ENCODE assay signal across 8 mouse cellular contexts in the genomic region with DNA sequence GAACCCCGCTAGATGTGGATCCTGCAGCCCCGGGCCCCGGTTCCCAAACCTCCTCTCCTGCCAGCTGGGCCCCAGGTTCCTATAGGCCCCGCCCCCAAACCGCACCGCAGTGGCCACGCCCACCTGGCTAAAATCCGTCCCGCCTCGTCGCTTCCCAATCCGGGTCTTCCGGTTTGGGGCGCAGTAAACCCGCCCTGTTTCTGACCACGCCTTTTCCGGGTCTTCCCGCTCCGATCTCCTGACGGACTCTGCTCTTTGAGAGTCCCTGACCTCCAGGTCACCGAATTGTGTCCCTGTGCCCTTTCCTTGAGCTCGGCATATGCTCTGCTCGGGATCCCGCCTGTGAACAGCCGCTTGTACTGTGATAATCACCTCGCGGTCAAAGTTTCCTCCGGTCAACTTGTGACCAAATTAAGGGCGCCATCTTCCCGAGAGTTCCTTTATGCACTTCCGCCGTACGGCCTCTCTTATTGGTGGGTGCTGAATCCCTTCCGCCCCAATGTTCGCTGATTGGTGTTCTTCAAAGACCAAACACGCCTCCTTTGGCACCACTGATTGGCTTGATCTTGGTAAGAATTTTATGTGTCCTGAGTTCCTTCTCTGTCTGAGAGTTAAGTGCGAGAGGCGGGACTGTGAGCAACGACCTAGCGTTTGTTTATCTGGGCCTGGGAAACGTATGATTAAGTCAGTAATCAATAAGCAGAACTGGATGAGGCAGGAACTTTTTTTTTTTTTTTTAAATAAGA. TPM values are rescaled to one million over a fixed set of nuclear protein-coding genes. Genes with fewer than 3 reads are reported as not detected.
DNase-seq lines count a peak whose midpoint lies in the region; ATAC-seq and TF ChIP-seq lines count a peak whose summit lies in the region.

A gene (minus strand): TSS at position 440 of the 746 bp plus-strand sequence.

- peaks cover 10% of the 10 kb centered on the region for H3K4me1 ChIP-seq in bone marrow, adult 2 months (ENCODE audit: control insufficient read depth, insufficient read depth, low read length)
- H3K4me1 ChIP-seq in embryonic facial prominence, embryonic 15.5 days, result peaks cover 23% of the 10 kb centered on the region
- H3K4me1 ChIP-seq in limb, embryonic 14.5 days (ENCODE audit: control insufficient read depth, insufficient read depth, low read length), result peaks cover 20% of the 10 kb centered on the region
- peaks cover 10% of the 10 kb centered on the region; the same call in 1 of the 2 replicates for H3K4me1 ChIP-seq in midbrain, postnatal 0 days (ENCODE audit: insufficient read depth, low read length)

- peak within 1 kb of the TSS; percentile 97 for H3K27ac ChIP-seq in bone marrow, adult 2 months (ENCODE audit: control insufficient read depth, insufficient read depth, low read depth, low read length, poor library complexity)
- peak within 1 kb of the TSS; percentile 89 for H3K27ac ChIP-seq in embryonic facial prominence, embryonic 15.5 days (replicated peaks)
- H3K27ac ChIP-seq in limb, embryonic 14.5 days (replicated peaks; ENCODE audit: low read depth, low read length), result peak within 1 kb of the TSS; percentile 59
- peak within 1 kb of the TSS; percentile 72 for H3K27ac ChIP-seq in midbrain, postnatal 0 days (ENCODE audit: low read depth, low read length)

- DNase-seq in 416B (ENCODE audit: low read depth), result peak; percentile 100
- DNase-seq in heart, adult 8-10 months (ENCODE audit: low spot score), result peak; percentile 97
- peak; percentile 99 for DNase-seq in kidney, adult 9 months
- peak; percentile 100 for DNase-seq in limb, embryonic 14.5 days (ENCODE audit: low spot score)
- peak; percentile 99 for DNase-seq in midbrain, postnatal 0 days (ENCODE audit: low spot score)
- DNase-seq in spleen, postnatal 14 days (ENCODE audit: low spot score in 2 of 2), result peak; percentile 97

- no peak for TF ChIP-seq CTCF in bone marrow, adult 2 months (IDR thresholded peaks at IDR 0.05; ENCODE audit: control insufficient read depth, insufficient read depth, low read length)
- peak; percentile 23 for TF ChIP-seq CTCF in midbrain, postnatal 0 days (IDR thresholded peaks at IDR 0.05)

- peak within 1 kb of the TSS; percentile 95 for H3K4me3 ChIP-seq in bone marrow, adult 2 months (replicated peaks; ENCODE audit: control insufficient read depth, low read depth, low read length)
- peak within 1 kb of the TSS; percentile 72 for H3K4me3 ChIP-seq in embryonic facial prominence, embryonic 15.5 days (replicated peaks)
- H3K4me3 ChIP-seq in limb, embryonic 14.5 days (replicated peaks; ENCODE audit: low read length), result peak within 1 kb of the TSS; percentile 78
- peak within 1 kb of the TSS; percentile 81 for H3K4me3 ChIP-seq in midbrain, postnatal 0 days (ENCODE audit: low read depth, low read length)

- peak; percentile 72 for TF ChIP-seq POLR2A in bone marrow, adult 2 months (IDR thresholded peaks at IDR 0.05; ENCODE audit: borderline replicate concordance, control insufficient read depth, low read depth, low read length)
- TF ChIP-seq POLR2A in limb, embryonic 14.5 days (IDR thresholded peaks at IDR 0.05; ENCODE audit: borderline replicate concordance, extremely low read depth, insufficient read depth, insufficient read length), result 0 out of 2 replicates have a peak, but pooled peaks have one; percentile 10

- under 1% methylated on average over 41 of the region's 41 CpGs for WGBS in bone marrow, adult 2 months
- WGBS in embryonic facial prominence, embryonic 15.5 days, result under 1% methylated on average over 41 of the region's 41 CpGs
- under 1% methylated on average over 29 of the region's 41 CpGs for WGBS in limb, embryonic 14.5 days
- under 1% methylated on average over 41 of the region's 41 CpGs for WGBS in midbrain, postnatal 0 days

- H3K4me2 ChIP-seq in embryonic facial prominence, embryonic 15.5 days (replicated peaks), result peak within 1 kb of the TSS; percentile 92
- peak within 1 kb of the TSS; percentile 95 for H3K4me2 ChIP-seq in limb, embryonic 14.5 days (replicated peaks; ENCODE audit: low read depth, low read length, severe bottlenecking)
- H3K4me2 ChIP-seq in midbrain, postnatal 0 days (ENCODE audit: low read depth, low read length, poor library complexity, severe bottlenecking), result peak within 1 kb of the TSS; percentile 96

- peak; percentile 95 for ATAC-seq in embryonic facial prominence, embryonic 15.5 days (ENCODE audit: insufficient number of reproducible peaks, low FRiP score, low TSS enrichment, low read depth)
- peak; percentile 95 for ATAC-seq in limb, embryonic 14.5 days (ENCODE audit: low FRiP score, low read depth)
- ATAC-seq in midbrain, postnatal 0 days (ENCODE audit: low FRiP score), result peak; percentile 95

- H3K36me3 ChIP-seq in embryonic facial prominence, embryonic 15.5 days, result peaks cover 23% of the 10 kb centered on the region
- H3K36me3 ChIP-seq in limb, embryonic 14.5 days (ENCODE audit: control insufficient read depth, insufficient read depth, low read length), result peaks cover 16% of the 10 kb centered on the region; the same call in 1 of the 2 replicates
- 0 out of 2 replicates have a peak, but pooled peaks cover 3% of the 10 kb centered on the region for H3K36me3 ChIP-seq in midbrain, postnatal 0 days (ENCODE audit: insufficient read depth, low read length)

- no peaks in the 10 kb centered on the region for H3K27me3 ChIP-seq in embryonic facial prominence, embryonic 15.5 days
- no peaks in the 10 kb centered on the region for H3K27me3 ChIP-seq in limb, embryonic 14.5 days (ENCODE audit: control insufficient read depth, insufficient read depth, low read length)
- no peaks in the 10 kb centered on the region for H3K27me3 ChIP-seq in midbrain, postnatal 0 days (ENCODE audit: insufficient read depth, low read length)

- no peaks in the 10 kb centered on the region for H3K9me3 ChIP-seq in embryonic facial prominence, embryonic 15.5 days (replicated peaks)
- H3K9me3 ChIP-seq in limb, embryonic 14.5 days (ENCODE audit: control insufficient read depth, low read length), result no peaks in the 10 kb centered on the region
- H3K9me3 ChIP-seq in midbrain, postnatal 0 days (ENCODE audit: low read length), result no peaks in the 10 kb centered on the region

- peak within 1 kb of the TSS; percentile 94 for H3K9ac ChIP-seq in embryonic facial prominence, embryonic 15.5 days
- peak within 1 kb of the TSS; percentile 79 for H3K9ac ChIP-seq in limb, embryonic 14.5 days (ENCODE audit: low read depth, low read length, severe bottlenecking)
- peak within 1 kb of the TSS; percentile 85 for H3K9ac ChIP-seq in midbrain, postnatal 0 days (replicated peaks; ENCODE audit: low read length, poor library complexity, severe bottlenecking)

RNA-seq across cellular contexts. Expression of the gene that starts here (rescaled TPM):
- 25.4 and 29.1 TPM in 2 replicates for polyA plus RNA-seq in bone marrow, adult 2 months (2011; ENCODE audit: insufficient read depth, insufficient read length, low replicate concordance, missing spikeins)
- 43.3 and 47.3 TPM in 2 replicates for polyA plus RNA-seq in embryonic facial prominence, embryonic 15.5 days (2015; fragmentation: Nextera tagmentation; extraction: Ambion mirVana)
- 10 to 100 TPM in 3 of 4 experiments, 1 to 10 TPM in 1; 9.0 to 17.6 (median 14.4) TPM for total RNA-seq in heart, adult 8-10 months (2022)
- polyA plus RNA-seq in limb, embryonic 14.5 days (2012; rRNA removed), result 68.2 and 103 TPM in 2 replicates
- 49.4 and 52.5 TPM in 2 replicates for polyA plus RNA-seq in limb, embryonic 14.5 days (2014; fragmentation: Nextera tagmentation; extraction: Ambion mirVana)
- total RNA-seq in midbrain, postnatal 0 days (2014; rRNA removed), result 17.7 and 18.5 TPM in 2 replicates
- polyA plus RNA-seq in midbrain, postnatal 0 days (2015; fragmentation: Nextera tagmentation; extraction: Ambion mirVana), result 70.5 and 71.3 TPM in 2 replicates

Comparison
In these comparisons a context has a peak if more than half of its experiments do, and no peak if none do; other contexts are left out.
1. Peak in every context shown above with its lines: DNase-seq, ATAC-seq, H3K4me3 ChIP-seq and H3K27ac ChIP-seq.